Mouse (Mus musculus) testis, adult 2 months (tissue): Measurements from ENCODE around the gene Tfcp2.
"Not testable (repeated sequence)": the region's sequence is repeated elsewhere in the genome, so short reads cannot be mapped to it uniquely, and the experiment has no call there.

Experiments used
- CTCF ChIP-seq: fragments of 200-500 bp; IDR thresholded peaks from 2 replicates; pipeline ENCODE4 v1.5.1; 2012; ENCODE audit warnings: low read depth, mild to moderate bottlenecking, inconsistent platforms, low read length, moderate library complexity; ENCODE audit not compliant: control insufficient read depth, insufficient read depth, insufficient replicate concordance
- POLR2A ChIP-seq: fragments of 200-500 bp; IDR thresholded peaks from 2 replicates; pipeline ENCODE4 v1.6.1; 2012; ENCODE audit warnings: low read depth, mild to moderate bottlenecking, inconsistent platforms, low read length, moderate library complexity; ENCODE audit not compliant: control insufficient read depth

DNA sequence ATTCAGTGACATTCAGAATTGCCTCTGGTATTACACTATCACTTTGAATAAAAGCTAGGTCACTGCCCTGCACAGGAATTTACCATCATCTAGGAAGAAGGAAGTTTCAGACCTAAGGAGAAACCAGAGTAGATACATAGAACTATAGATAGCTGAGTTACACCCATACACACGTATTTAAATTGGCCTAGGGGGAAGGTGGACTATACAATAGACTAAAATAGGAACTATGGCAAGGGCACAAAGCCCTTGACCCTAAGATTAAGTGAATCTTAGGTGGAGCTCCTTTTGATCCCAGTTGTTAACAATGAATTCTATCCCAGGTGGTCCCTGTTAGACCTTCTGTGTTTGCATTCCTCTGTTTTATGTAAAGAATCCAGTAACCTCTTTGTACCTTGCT lies 10.8 kb downstream of the Tfcp2 start:
- TF ChIP-seq CTCF, POLR2A: not testable (repeated sequence)
